Mouse (Mus musculus): ENCODE results near the gene Sgms1. TPM values are rescaled to one million over a fixed set of nuclear protein-coding genes. Genes with fewer than 3 reads are reported as not detected.

The Sgms1 gene
- total RNA-seq, 1 experiment from 2014 or later: 62.6 TPM

- no peak for DNase-seq
Measured at GRCm38 (mm10) chr19:32271455-32272200, 117.9 kb downstream of the Sgms1 start.

- no peak for DNase-seq
Measured at GRCm38 (mm10) chr19:32269844-32270176, 119.7 kb downstream of the Sgms1 start.

- no peak for DNase-seq
Measured at GRCm38 (mm10) chr19:32269141-32269843, 120.2 kb downstream of the Sgms1 start.

GRCm38 (mm10) chr19:32268562-32268961 is 121.0 kb downstream of the Sgms1 start:
- DNase-seq: no peak

- DNase-seq: no peak
Measured at GRCm38 (mm10) chr19:32266385-32267252, 122.9 kb downstream of the Sgms1 start.

- DNase-seq: no peak
Measured at GRCm38 (mm10) chr19:32263753-32264152, 125.8 kb downstream of the Sgms1 start.

- no peak for DNase-seq
Measured at GRCm38 (mm10) chr19:32262805-32263572, 126.5 kb downstream of the Sgms1 start.

- DNase-seq: no peak
Measured at GRCm38 (mm10) chr19:32260869-32261688, 128.4 kb downstream of the Sgms1 start.

GRCm38 (mm10) chr19:32259830-32260229 is 129.7 kb downstream of the Sgms1 start:
- DNase-seq: no peak

GRCm38 (mm10) chr19:32259048-32259447 is 130.5 kb downstream of the Sgms1 start:
- no peak for DNase-seq

- DNase-seq: no peak
Measured at GRCm38 (mm10) chr19:32258146-32258545, 131.4 kb downstream of the Sgms1 start.

- no peak for DNase-seq
Measured at GRCm38 (mm10) chr19:32257616-32258015, 131.9 kb downstream of the Sgms1 start.

- DNase-seq: no peak
Measured at GRCm38 (mm10) chr19:32256706-32257415, 132.7 kb downstream of the Sgms1 start.

GRCm38 (mm10) chr19:32255429-32256185 is 133.9 kb downstream of the Sgms1 start:
- DNase-seq: no peak

GRCm38 (mm10) chr19:32254739-32255344 is 134.7 kb downstream of the Sgms1 start:
- DNase-seq: no peak

- no peak for DNase-seq
Measured at GRCm38 (mm10) chr19:32254204-32254603, 135.3 kb downstream of the Sgms1 start.

- no peak for DNase-seq
Measured at GRCm38 (mm10) chr19:32252987-32253386, 136.5 kb downstream of the Sgms1 start.

GRCm38 (mm10) chr19:32252451-32252850 is 137.1 kb downstream of the Sgms1 start:
- no peak for DNase-seq
